Mouse (Mus musculus) layer of hippocampus, adult 2 months (tissue): ENCODE results near the gene Hes6. TPM values are rescaled to one million over a fixed set of nuclear protein-coding genes. Genes with fewer than 3 reads are reported as not detected.

ENCODE experiments used
- DNase-seq, 2 experiments: peaks; one replicate each; pipeline ENCODE4 v3.0.0; 2022; ENCODE audit warnings: low spot score in 2 of 2
- H3K27ac ChIP-seq: fragments of 200-600 bp; 2 replicates; pipeline ENCODE4 v1.8.1; 2022
- H3K4me3 ChIP-seq: fragments of 200-600 bp; 2 replicates; pipeline ENCODE4 v1.8.1; 2022; ENCODE audit warnings: mild to moderate bottlenecking
- CTCF ChIP-seq: fragments of 200-600 bp; conservative IDR thresholded peaks from 2 replicates; pipeline ENCODE4 v1.8.1; 2022; ENCODE audit warnings: antibody characterized with exemption, mild to moderate bottlenecking, moderate library complexity
- long read RNA-seq, 2 experiments: library from polyadenylated mRNA; stranded (forward); transcript quantifications; one replicate each; pipeline ENCODE4 v2.0.0; 2021; ENCODE audit warnings: borderline mapping rate in 2 of 2
- total RNA-seq, 2 experiments: library from RNA; stranded (reverse); gene quantifications; 2 replicates each; pipeline ENCODE4 v1.2.3; 2021

Hes6 gene
- total RNA-seq = 10 to 100 TPM; 15.4 to 15.7 TPM
- long read RNA-seq, experiment 1, transcript Hes6-201 (4 exons, 1,335 nt) = major isoform, 11 of 17 reads
- long read RNA-seq, experiment 1, partial matches to known transcripts = 0 of 17 reads
- long read RNA-seq, experiment 1, other reads (novel, unspliced or antisense) = 1 of 17 reads
- long read RNA-seq, experiment 2, transcript Hes6-202 (3 exons, 1,573 nt) = minor isoform, 5 of 26 reads
- long read RNA-seq, experiment 2, transcript Hes6-201 (4 exons, 1,335 nt) = major isoform, 16 of 26 reads
- long read RNA-seq, experiment 2, partial matches to known transcripts = 1 of 26 reads
- long read RNA-seq, experiment 2, other reads (novel, unspliced or antisense) = 3 of 26 reads

DNA sequence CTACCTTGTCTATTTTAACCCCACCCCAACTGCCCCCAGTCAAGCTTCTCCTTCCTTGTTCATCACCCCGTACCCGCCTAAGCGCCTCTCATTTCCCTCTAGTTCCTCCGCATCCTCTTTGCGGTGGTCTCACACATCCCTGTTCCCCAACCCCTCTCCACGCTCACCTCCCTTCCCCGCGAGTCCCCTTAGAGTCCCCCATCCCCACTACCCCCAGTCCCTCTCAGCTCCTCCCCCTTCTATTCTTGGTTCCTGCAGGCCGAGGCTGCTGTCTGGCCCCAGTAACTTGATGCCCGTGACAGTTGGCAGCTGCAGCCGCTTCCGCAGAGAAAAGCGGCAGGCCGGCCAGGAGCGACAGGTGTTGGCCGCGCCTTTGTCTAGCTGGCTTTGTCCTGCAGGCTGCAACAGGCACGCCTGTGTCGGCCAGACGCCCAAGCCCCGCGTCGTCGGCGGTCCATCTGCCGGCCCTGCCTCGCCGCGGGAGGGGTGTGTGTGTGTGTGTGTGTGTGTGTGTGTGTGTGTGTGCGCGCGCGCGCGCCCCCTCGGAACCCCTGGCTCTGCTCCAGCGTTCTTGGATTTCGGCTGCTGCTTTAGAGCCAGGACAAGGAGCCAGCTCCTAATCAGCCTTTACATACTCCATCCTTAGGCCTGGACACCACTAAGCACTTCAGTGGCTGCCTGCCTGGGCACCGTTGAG, at the start of gene Hes6:
Hes6 (minus strand) TSS at position 141 of the 697 bp plus-strand sequence.
- peak within 1 kb of the TSS; percentile 79 for H3K27ac ChIP-seq
- peak; percentile 41 to 49 for DNase-seq
- no peak for TF ChIP-seq CTCF
- H3K4me3 ChIP-seq = peak within 1 kb of the TSS; percentile 82

DNA sequence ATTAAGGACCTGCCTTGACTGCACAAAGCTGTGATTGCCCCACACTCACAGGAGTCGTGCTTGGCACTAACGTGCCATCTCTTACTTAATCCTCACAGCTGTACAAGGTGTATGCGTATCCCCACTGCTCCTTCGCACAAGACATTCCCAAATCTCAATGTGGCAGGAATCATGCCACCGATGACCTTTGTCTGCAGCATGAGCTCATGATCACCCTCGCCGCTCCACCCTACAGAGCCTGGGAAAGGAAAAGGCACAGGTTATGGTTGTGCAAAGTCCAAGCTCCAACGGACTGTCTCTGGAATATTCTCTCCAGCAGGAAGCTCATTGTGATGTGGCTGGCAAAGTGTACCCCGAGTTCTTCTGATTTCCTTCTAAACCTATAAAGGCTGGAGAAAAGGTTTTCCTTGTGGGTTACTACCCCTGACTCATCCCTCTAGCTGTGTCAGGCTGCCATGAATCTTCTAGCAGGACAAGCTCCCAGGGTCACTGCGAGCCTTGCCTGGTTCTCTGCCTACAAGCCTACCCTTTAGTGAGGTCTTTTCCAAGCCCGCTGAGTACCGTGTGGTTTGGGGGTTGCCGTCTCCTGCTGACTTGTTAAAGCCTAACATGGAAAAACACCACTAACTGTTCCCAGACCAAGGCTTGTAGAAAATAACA, 49.6 kb upstream of the Hes6 start:
- DNase-seq = no peak
- H3K27ac ChIP-seq = no peak overlapping the region
- H3K4me3 ChIP-seq = no peak overlapping the region
- no peak for TF ChIP-seq CTCF

DNA sequence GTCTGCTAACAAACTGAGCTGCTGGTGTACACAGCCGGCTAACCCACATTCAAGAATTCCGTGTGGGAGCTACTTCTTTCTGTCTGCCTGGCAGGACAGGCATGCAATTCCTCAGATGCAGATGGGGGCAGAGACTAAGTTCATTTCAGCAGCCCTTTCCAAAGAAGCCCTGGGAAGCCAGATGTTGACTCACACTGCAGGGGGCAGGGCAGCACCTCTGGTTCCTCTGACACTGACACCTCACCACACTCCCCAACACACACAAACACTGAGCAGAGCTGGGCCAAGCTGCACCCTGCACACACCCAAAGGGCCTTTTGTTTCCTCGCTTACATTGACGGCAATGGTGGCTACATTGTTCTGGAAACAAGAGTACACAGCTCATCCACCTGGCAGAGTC, 46.7 kb upstream of the Hes6 start:
- no peak overlapping the region for H3K4me3 ChIP-seq
- no peak for TF ChIP-seq CTCF
- no peak overlapping the region for H3K27ac ChIP-seq
- no peak for DNase-seq

DNA sequence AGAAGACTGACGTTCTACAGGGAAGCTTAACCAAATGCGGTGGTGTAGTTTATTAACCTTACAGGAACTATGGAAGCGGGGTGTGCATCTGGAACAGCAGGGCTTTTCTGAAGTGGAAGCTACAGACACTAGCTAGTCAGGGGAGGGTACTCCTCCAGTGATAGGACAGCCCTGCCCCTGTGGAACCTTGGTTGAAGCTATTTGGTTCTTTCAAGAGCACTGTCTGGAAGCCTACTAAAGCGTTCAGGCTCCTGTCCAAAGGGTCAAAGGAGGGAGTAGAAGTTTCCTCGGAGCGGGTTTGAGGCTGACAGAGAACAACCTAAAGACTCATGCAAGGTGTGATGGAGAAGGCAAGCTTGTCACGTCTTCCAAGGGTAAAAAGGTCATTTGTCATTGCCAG, 46.2 kb upstream of the Hes6 start:
- DNase-seq = no peak
- no peak for TF ChIP-seq CTCF
- Histone ChIP-seq H3K4me3 (peak overlapping the region; percentile 94), H3K27ac (peak overlapping the region; percentile 78; the same call in 1 of the 2 replicates)

DNA sequence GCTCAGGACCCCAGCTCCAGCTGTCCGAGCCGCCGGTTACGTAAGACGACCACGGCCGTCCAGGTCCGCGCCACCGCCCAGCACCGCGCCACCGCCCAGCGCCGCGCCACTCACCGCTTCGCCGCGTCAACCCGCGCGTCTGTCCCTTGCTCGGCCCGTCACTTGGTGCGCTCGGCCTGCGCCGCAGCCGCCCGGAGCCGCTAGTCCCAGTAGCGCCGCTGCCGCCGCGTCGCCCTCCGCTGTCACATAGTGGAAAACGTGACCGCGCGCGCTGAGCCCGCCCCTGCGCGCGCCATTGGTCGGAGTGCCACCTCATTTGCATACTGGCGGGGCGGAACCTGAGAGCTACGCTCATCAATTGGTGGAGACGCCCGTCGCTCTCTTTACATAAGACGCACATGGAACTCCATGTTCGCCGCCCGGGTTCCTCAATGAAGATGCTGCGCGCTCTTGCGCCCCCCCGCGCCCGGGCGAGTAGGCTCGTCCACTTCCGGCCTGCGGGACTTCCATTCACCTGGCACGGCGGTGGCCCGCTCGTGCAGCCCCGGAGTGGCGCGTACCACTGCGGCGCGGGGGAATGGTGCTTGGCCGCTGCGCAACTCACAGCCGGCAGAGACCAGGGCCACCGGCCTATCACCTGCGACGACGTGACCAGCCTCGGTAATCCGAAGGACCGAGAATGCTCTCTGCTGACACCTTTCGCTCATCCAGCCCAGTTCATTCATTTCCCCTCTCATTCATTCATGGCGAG, 45.4 kb upstream of the Hes6 start, which contains the start of gene Per2:
Per2 (minus strand) TSS at position 266 of the 751 bp plus-strand sequence.
- Histone ChIP-seq H3K27ac (peak within 1 kb of the TSS; percentile 93), H3K4me3 (peak within 1 kb of the TSS; percentile 94)
- TF ChIP-seq CTCF = peak; percentile 66
- DNase-seq = peak; percentile 98

DNA sequence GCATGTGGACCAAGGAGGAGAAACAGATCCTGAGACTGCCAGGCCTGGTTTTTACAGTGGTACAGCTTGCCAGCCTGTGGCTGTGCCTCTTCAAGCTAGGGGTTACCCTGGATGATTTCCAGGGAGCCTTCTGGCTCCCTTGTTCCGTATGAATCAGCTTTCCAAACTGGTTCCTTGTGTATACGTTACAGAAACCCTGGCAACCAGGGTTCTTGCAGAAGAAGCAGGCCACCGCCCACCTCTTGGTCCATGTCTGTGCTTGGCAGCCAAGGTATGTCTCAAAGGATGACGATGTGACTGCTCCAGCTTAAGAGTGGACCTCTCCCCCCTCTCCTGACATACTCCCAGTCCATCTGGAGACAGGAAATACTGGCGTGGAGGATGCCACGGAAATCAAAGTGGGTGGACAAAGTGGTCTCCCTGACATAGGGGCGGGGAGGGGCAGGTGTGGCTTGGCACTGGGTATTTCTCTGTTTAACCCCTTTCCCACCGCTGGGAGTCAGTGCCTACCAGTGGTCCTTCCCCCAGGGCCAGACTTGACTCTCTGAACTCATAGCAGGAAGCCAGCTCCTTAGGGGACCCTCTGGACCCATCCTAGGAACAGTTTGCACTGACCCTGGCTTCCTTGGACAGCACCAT, 44.5 kb upstream of the Hes6 start:
- TF ChIP-seq CTCF = no peak
- DNase-seq = peak; percentile 27 to 43
- Histone ChIP-seq H3K4me3 (peak overlapping the region; percentile 94), H3K27ac (peak overlapping the region; percentile 93)

DNA sequence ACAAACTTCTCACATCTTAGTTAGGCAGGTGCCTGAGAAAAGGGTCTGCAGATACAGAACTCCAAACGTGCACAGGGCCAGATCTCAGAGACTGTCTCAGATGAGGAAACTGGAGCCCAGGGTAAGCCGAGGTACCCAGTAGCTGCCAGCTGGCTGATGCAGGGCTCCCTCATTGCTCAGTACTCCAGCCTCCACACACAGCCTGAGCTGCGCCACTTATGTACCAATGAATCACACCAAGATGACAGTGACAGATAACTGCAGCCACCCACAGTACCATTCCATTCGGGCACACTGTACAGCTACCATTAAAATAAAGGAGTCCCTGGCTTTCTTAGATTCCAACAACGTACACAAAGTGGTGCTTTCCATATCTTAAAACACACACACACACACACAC, 43.9 kb upstream of the Hes6 start:
- DNase-seq = peak; percentile 52 to 83
- no peak for TF ChIP-seq CTCF
- Histone ChIP-seq H3K27ac (peak overlapping the region; percentile 93), H3K4me3 (peak overlapping the region; percentile 94)

DNA sequence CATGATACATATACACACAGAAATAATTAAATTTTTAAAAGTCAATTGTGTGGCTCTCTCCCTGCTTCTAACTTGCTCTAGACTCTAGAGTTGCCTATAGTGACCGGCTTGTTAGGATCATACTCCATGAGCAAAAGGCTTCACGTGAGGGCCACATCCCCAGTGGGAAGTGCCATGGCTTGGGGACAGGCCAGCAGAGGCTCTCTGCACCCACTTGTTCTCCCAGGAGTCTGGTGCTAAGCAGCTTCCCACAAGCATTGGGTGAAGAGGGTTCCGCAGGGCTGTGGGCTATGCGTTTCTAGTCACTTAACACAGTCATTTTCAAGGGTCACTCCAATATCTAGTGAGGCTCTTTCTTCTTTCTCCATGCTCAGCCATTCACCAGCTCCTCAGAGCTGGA, 43.3 kb upstream of the Hes6 start:
- DNase-seq = no peak
- TF ChIP-seq CTCF = no peak
- peak overlapping the region; percentile 93 for H3K27ac ChIP-seq
- H3K4me3 ChIP-seq = peak overlapping the region; percentile 94; the same call in 1 of the 2 replicates

DNA sequence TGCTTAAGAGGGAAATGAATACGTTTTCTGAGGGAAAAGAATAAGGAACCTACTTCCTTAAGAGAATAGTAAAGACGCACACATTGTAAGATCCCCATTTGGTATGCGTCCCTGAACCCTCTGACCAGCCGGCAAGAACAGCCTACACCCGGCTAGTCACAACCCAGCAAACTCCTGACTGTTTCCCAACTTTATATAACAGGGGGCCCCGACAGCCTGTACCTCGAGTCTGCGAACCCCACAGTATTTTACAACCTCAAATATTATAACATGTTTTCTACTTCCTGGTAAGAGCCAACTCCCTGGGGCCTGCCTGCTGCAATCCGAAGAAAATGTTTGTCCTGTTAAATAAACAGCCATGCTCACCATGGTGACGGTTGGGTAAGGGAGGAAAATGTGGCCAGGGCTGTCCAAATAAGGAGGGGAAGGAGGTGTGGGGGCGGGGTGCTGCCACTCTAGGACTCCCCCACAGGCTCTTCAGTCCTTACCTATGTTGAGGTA, 42.5 kb upstream of the Hes6 start:
- Histone ChIP-seq H3K4me3 (peak overlapping the region; percentile 34; the same call in 1 of the 2 replicates), H3K27ac (peak overlapping the region; percentile 93)
- TF ChIP-seq CTCF = no peak
- peak in 1 of 2 experiments; percentile 20 for DNase-seq

DNA sequence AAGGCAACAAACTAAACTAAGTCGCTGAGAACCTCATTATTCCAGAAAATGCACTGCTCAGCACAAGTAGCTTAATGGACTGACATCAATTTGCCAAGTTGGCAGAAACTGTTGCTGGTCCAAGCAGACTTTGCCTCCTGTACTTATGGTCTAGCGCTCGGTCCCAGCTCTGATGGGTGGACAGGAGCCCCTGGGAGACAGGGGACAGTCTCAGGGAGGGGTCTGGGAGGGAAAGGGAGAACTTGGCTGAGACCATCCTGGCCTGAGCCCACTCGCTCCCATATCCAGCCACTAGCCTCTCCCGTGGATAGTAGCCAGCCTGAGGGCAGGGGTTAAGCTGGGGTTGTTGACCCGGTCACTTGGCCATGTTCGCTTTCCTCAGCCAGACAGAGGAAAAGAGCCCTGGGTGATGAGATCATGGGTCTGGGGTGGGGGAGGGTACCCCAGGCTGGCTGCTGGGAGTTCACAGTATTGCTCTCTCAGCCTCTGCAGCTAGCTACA, 41.9 kb upstream of the Hes6 start:
- H3K4me3 ChIP-seq = peak overlapping the region; percentile 34; the same call in 1 of the 2 replicates
- H3K27ac ChIP-seq = peak overlapping the region; percentile 93
- TF ChIP-seq CTCF = no peak
- DNase-seq = peak in 1 of 2 experiments; percentile 10

DNA sequence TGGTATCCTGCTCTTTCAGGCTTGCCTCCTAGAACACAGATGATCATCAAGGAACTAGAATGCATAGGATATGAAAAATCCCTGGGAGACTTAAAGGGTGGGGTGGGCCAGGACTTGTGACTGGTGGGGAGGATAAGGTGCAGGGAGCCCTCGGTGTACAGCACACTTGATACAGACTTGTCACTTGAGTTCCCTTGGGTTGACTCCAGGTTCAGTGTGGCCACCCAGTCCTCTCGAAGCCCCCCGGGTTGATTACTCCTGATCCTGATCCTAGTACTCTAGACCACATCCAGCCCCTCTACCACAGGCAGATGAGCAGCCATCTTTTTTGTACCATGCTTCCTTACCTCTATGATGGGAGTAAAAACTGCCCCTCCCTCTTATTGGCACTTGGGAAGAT, 41.1 kb upstream of the Hes6 start:
- TF ChIP-seq CTCF = no peak
- H3K27ac ChIP-seq = peak overlapping the region; percentile 93; the same call in 1 of the 2 replicates
- no peak for DNase-seq
- H3K4me3 ChIP-seq = no peak overlapping the region

DNA sequence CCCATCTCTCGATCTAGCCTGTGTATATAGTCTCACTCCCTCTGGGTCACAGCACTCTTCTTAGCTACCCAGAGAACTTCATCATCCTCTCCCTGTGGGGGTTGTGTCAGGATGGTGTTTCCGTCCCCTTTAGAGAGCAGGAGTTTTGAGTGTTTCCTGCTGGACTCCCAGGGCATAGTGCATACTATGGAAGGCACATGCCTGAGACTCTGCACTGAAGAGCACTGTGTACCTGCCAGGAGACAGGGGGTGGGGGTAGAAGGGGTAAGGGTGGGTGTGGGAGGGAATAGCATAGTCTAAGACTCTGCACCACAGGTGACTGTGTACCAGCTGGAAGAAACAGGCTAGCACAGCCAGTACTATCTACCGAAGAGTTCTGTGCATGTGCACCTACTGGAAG, 40.5 kb upstream of the Hes6 start:
- no peak for TF ChIP-seq CTCF
- H3K4me3 ChIP-seq = no peak overlapping the region
- no peak for DNase-seq
- H3K27ac ChIP-seq = no peak overlapping the region
